Mouse (Mus musculus): Measurements from ENCODE around the gene Urgcp. TPM values are rescaled to one million over a fixed set of nuclear protein-coding genes. Genes with fewer than 3 reads are reported as not detected.
"Not testable (repeated sequence)": the region's sequence is repeated elsewhere in the genome, so short reads cannot be mapped to it uniquely, and the experiment has no call there.

Urgcp gene
- 36.9 and 37.6 TPM in 2 replicates for polyA plus RNA-seq (2015; fragmentation: Nextera tagmentation; extraction: Ambion mirVana)

- Histone ChIP-seq H3K27me3 (replicated peaks) (no peaks in the 10 kb centered on the region), H3K9ac (peak within 1 kb of the TSS; percentile 85), H3K36me3 (replicated peaks) (0 out of 2 replicates have a peak, but pooled peaks cover 3% of the 10 kb centered on the region), H3K4me2 (peak within 1 kb of the TSS; percentile 74), H3K4me3 (peak within 1 kb of the TSS; percentile 81), H3K4me1 (peaks cover 14% of the 10 kb centered on the region), H3K27ac (peak within 1 kb of the TSS; percentile 96), H3K9me3 (no peaks in the 10 kb centered on the region)
- WGBS: under 1% methylated on average over 68 of the region's 68 CpGs
- ATAC-seq (replicated peaks): peak; percentile 98
Observed at GRCm38 (mm10) chr11:5761820-5762632, at the start of gene Urgcp. Gene Urgcp (minus strand): TSS chr11:5762376.

DNA sequence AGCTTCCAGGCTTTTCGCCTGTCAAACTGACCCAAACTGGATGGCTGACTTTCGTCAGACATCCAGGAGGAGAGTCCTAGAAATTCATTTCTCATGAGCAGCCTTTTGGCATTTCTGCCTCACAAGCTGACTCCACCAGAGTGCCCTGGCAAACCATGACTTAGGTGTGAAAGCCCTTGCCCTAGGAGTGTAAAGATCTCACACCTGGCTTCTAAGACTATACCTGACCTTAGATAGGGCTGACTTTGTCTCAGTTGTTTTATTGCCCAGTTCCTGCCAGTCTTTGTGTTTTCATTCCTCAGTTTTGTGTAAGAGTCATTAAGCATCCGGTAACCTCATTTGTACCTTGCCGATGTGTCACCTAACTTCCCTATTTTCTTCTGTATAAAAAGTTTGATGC lies 47.3 kb upstream of the Urgcp start:
- H3K4me2 ChIP-seq; H3K4me3 ChIP-seq; H3K9ac ChIP-seq; H3K27ac ChIP-seq; H3K4me1 ChIP-seq; ATAC-seq (replicated peaks); H3K27me3 ChIP-seq (replicated peaks); H3K36me3 ChIP-seq (replicated peaks); H3K9me3 ChIP-seq: not testable (repeated sequence)
- WGBS: 97% methylated on average over 4 of the region's 4 CpGs

DNA sequence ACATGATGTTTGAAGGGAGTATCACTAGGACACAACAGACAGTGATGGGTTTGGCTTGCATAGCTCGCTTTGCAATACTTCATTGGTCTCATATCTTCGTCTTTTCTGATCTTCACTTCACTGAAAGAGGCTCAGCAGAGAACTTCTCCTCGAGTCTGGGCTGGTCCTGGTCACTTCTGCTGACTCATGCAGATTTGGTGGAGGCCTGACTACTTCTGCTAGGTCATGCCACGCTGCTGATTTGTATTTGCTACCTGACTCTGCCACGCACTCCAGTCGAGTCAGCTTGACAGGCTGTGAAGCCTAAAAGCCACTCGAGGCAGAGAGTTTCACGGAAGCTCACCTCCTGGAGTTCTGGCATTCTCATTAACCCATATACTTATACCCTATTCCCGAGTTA lies 45.8 kb upstream of the Urgcp start:
- Histone ChIP-seq H3K36me3 (replicated peaks) (no peaks in the 10 kb centered on the region), H3K4me2 (no peak overlapping the region), H3K9me3 (no peaks in the 10 kb centered on the region), H3K4me1 (no peaks in the 10 kb centered on the region; the same call in 1 of the 2 replicates), H3K27me3 (replicated peaks) (no peaks in the 10 kb centered on the region), H3K4me3 (no peak overlapping the region), H3K9ac (no peak overlapping the region), H3K27ac (no peak overlapping the region)
- no peak for ATAC-seq (replicated peaks)
- 82% methylated on average over 9 of the region's 9 CpGs for WGBS

DNA sequence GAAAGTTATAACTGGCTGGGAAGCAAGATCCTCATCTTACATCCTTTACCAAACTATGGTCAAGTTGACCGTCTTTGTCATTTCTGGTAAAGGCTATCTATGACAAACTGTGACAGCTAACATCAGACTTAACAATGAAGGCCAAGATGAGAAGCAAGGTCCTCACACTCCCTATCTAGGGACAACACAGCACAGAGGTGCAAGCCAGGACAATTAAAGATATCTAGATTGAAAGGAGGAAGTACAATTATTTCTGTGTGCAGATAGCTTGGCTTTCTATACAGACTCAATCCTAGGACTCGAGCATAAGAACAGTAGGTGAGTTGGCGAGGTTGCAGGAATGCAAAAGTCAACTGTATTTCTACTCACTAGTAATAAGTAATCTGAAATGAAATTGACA lies 43.5 kb upstream of the Urgcp start:
- Histone ChIP-seq H3K36me3 (replicated peaks) (0 out of 2 replicates have a peak, but pooled peaks cover 7% of the 10 kb centered on the region), H3K27ac (no peak overlapping the region), H3K9me3 (no peaks in the 10 kb centered on the region), H3K9ac (no peak overlapping the region), H3K4me1 (no peaks in the 10 kb centered on the region; the same call in 1 of the 2 replicates), H3K27me3 (replicated peaks) (no peaks in the 10 kb centered on the region), H3K4me2 (no peak overlapping the region), H3K4me3 (no peak overlapping the region)
- no peak for ATAC-seq (replicated peaks)
- 81% methylated on average over 3 of the region's 3 CpGs for WGBS

DNA sequence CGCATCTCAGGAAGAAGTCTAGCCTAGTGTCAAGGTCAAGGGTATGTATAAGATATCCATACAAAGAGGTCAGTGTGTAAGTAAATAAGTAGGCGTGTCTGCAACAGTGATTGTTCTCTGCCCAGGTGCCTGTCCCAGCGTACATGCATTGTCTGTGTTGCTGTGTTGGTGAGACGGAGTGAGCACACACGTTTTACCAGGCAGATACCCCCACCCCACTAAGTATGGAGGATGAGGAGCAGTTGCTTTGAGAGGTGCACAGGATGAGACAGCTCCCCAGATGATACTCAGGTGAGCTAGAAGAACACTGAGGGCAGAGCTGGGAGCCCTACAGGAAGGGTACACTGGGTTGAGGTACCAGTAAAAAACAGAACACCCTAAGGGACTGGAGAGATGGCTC lies 42.0 kb upstream of the Urgcp start:
- 79% methylated on average over 5 of the region's 5 CpGs for WGBS

DNA sequence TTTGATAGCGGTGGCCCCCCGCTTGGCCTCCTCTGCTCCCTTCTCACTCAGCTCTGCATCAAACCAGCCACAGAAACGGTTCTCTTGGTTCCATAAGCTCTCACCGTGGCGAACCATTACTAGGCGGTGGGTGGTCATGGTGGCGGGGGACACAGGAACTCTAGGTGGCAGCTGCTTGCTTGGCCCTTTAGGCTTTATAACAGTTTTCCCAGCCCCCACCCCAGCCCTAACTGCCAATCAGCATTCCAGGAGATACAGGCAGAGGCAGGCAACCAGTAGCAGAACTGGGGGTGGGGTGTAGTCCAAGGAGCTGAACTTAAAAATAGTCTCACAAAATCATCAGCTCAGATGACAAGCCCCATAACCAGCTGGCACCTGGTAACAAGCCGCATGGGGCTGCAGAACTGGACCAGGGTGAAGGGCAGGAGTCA lies 41.4 kb upstream of the Urgcp start, which contains the start of gene Pgam2:
Gene Pgam2, minus strand, starts transcription at position 183 of the 431 bp plus-strand sequence.
- WGBS: 50% methylated on average over 8 of the region's 8 CpGs
- no peaks in the 10 kb centered on the region for H3K27me3 ChIP-seq (replicated peaks)
- peaks cover 12% of the 10 kb centered on the region; the same call in 1 of the 2 replicates for H3K36me3 ChIP-seq (replicated peaks)
- no peak for ATAC-seq (replicated peaks)
- no peaks in the 10 kb centered on the region; the same call in 1 of the 2 replicates for H3K4me1 ChIP-seq
- no peak within 1 kb of the TSS for H3K4me3 ChIP-seq
- no peak within 1 kb of the TSS for H3K27ac ChIP-seq
- H3K4me2 ChIP-seq: no peak within 1 kb of the TSS
- no peaks in the 10 kb centered on the region for H3K9me3 ChIP-seq
- no peak within 1 kb of the TSS for H3K9ac ChIP-seq

More for the DNA sequence above, 42.0 kb upstream of the Urgcp start:
- ATAC-seq (replicated peaks): 0 out of 2 replicates have a peak, but pooled peaks have one; percentile 26
- no peak overlapping the region for H3K27ac ChIP-seq
- no peak overlapping the region for H3K4me3 ChIP-seq
- H3K4me2 ChIP-seq: no peak overlapping the region
- no peaks in the 10 kb centered on the region for H3K9me3 ChIP-seq
- H3K36me3 ChIP-seq (replicated peaks): peaks cover 12% of the 10 kb centered on the region; the same call in 1 of the 2 replicates
- no peaks in the 10 kb centered on the region for H3K27me3 ChIP-seq (replicated peaks)
- H3K9ac ChIP-seq: no peak overlapping the region
- no peaks in the 10 kb centered on the region; the same call in 1 of the 2 replicates for H3K4me1 ChIP-seq

GRCm38 (mm10) chr11:5802457-5803217 lies 40.5 kb upstream of the Urgcp start:
- Histone ChIP-seq H3K4me2 (no peak overlapping the region), H3K9me3 (no peaks in the 10 kb centered on the region), H3K27me3 (replicated peaks) (no peaks in the 10 kb centered on the region), H3K4me3 (no peak overlapping the region), H3K27ac (no peak overlapping the region), H3K9ac (no peak overlapping the region), H3K4me1 (no peaks in the 10 kb centered on the region; the same call in 1 of the 2 replicates), H3K36me3 (replicated peaks) (peaks cover 20% of the 10 kb centered on the region; the same call in 1 of the 2 replicates)
- ATAC-seq (replicated peaks): peak; percentile 19; the same call in 1 of the 2 replicates
- WGBS: 87% methylated on average over 8 of the region's 8 CpGs

DNA sequence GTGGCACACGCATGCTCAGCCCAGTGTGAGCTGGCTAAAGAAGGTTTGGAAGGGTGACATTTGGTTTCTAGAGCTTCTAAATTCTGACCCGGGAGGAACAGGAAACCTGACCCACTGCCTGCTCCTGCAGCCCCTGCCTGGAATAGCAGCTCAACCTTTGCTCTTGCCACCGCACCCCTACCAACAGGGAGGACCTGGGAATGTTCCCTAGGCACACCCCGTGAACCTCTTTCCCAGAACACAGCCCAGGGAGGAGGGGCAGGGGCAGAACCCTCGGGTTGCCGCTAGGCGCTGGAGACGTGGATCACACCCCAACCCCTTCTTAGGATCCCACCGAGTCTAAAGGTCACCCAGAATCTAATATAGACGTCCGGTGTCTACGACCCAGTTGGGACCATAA lies 39.8 kb upstream of the Urgcp start:
- Histone ChIP-seq H3K27ac (no peak overlapping the region), H3K36me3 (replicated peaks) (peaks cover 25% of the 10 kb centered on the region; the same call in 1 of the 2 replicates), H3K4me1 (no peaks in the 10 kb centered on the region; the same call in 1 of the 2 replicates), H3K9me3 (no peaks in the 10 kb centered on the region), H3K4me2 (no peak overlapping the region), H3K4me3 (no peak overlapping the region), H3K9ac (no peak overlapping the region), H3K27me3 (replicated peaks) (no peaks in the 10 kb centered on the region)
- 70% methylated on average over 12 of the region's 12 CpGs for whole genome bisulfite sequencing
- peak; percentile 46; the same call in 1 of the 2 replicates for ATAC-seq (replicated peaks)

DNA sequence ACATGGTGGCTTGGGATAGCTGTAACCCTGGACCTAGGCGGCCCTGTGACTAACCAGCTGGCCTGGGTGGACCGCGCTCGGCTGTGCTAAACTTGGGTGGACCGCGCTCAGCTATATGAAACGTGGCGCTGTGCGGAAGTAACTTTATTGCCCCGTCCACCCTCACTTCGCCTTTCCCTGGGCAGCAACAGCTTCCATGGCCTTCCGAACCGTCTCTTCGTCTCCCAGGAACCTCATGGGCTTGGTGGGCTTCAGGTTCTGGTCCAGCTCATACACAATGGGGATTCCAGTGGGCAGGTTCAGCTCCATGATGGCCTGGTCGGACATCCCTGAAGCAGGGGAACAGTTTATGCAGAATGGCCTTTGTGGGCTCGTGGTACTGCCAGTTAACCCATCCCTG lies 39.3 kb upstream of the Urgcp start:
- no peak overlapping the region for H3K9ac ChIP-seq
- WGBS: 93% methylated on average over 16 of the region's 16 CpGs
- no peak for ATAC-seq (replicated peaks)
- no peaks in the 10 kb centered on the region for H3K9me3 ChIP-seq
- no peaks in the 10 kb centered on the region for H3K27me3 ChIP-seq (replicated peaks)
- no peaks in the 10 kb centered on the region; the same call in 1 of the 2 replicates for H3K4me1 ChIP-seq
- H3K4me2 ChIP-seq: no peak overlapping the region
- H3K36me3 ChIP-seq (replicated peaks): peaks cover 30% of the 10 kb centered on the region
- H3K4me3 ChIP-seq: no peak overlapping the region
- no peak overlapping the region for H3K27ac ChIP-seq

GRCm38 (mm10) chr11:5799621-5800490 lies 37.7 kb upstream of the Urgcp start:
- Histone ChIP-seq H3K4me2 (no peak overlapping the region), H3K9me3 (no peaks in the 10 kb centered on the region), H3K4me1 (no peaks in the 10 kb centered on the region; the same call in 1 of the 2 replicates), H3K4me3 (no peak overlapping the region), H3K9ac (no peak overlapping the region), H3K27ac (no peak overlapping the region), H3K27me3 (replicated peaks) (no peaks in the 10 kb centered on the region), H3K36me3 (replicated peaks) (peaks cover 45% of the 10 kb centered on the region)
- 89% methylated on average over 17 of the region's 17 CpGs for WGBS
- ATAC-seq (replicated peaks): no peak

DNA sequence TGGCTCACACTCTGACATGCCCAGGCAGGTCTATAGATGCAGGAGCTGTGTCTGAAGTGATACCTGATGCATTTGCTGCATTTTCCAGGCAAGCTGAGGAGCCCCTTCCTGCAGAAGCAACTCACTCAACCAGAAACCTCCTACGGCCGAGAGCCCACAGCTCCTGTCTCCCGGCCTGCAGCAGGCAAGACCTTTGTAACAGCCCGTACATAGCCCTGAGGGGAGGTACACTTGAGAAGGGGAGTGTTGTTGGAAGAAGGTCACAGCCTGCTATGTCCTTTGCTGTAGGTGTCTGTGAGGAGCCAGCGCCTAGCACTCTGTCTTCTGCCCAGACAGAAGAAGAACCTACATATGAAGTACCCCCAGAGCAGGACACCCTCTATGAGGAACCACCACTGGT lies 35.8 kb upstream of the Urgcp start:
- Histone ChIP-seq H3K36me3 (replicated peaks) (peaks cover 48% of the 10 kb centered on the region), H3K4me3 (no peak overlapping the region), H3K27me3 (replicated peaks) (no peaks in the 10 kb centered on the region), H3K4me2 (no peak overlapping the region), H3K9me3 (no peaks in the 10 kb centered on the region), H3K9ac (no peak overlapping the region), H3K27ac (no peak overlapping the region), H3K4me1 (no peaks in the 10 kb centered on the region)
- WGBS: 89% methylated on average over 5 of the region's 5 CpGs
- ATAC-seq (replicated peaks): no peak
